Mouse (Mus musculus) kidney, embryonic 14.5 days (tissue): ENCODE measurements around the gene Pms2. TPM values are rescaled to one million over a fixed set of nuclear protein-coding genes. Genes with fewer than 3 reads are reported as not detected.

Source experiments
- ATAC-seq: fragments of 200-750 bp; cut with Nextera tagmentation; 2 replicates; pipeline ENCODE4 v1.8.0; 2017; ENCODE audit warnings: moderate number of reproducible peaks, mild to moderate bottlenecking, moderate TSS enrichment, moderate library complexity; ENCODE audit not compliant: low FRiP score, low TSS enrichment
- H3K27ac ChIP-seq: fragments of 300-500 bp; sonication (generic); 2 replicates; pipeline ENCODE4 v1.5.1; 2014; ENCODE audit warnings: low read depth, mild to moderate bottlenecking, low read length, moderate library complexity, mixed read lengths
- H3K27me3 ChIP-seq: fragments of 300-500 bp; sonication (generic); 2 replicates; pipeline ENCODE4 v1.6.1; 2014; ENCODE audit warnings: mild to moderate bottlenecking, low read length; ENCODE audit not compliant: control insufficient read depth, insufficient read depth
- H3K36me3 ChIP-seq: fragments of 300-500 bp; sonication (generic); 2 replicates; pipeline ENCODE4 v1.6.1; 2014; ENCODE audit warnings: low read length, mixed read lengths; ENCODE audit not compliant: control insufficient read depth, insufficient read depth
- H3K4me1 ChIP-seq: fragments of 300-500 bp; sonication (generic); 2 replicates; pipeline ENCODE4 v1.6.1; 2014; ENCODE audit warnings: low read length, mixed read lengths; ENCODE audit not compliant: control insufficient read depth, insufficient read depth
- H3K4me2 ChIP-seq: fragments of 300-500 bp; sonication (generic); replicated peaks from 2 replicates; pipeline ENCODE4 v1.6.1; 2014; ENCODE audit warnings: low read depth, mild to moderate bottlenecking, low read length
- H3K4me3 ChIP-seq: fragments of 300-500 bp; sonication (generic); 2 replicates; pipeline ENCODE4 v1.5.1; 2014; ENCODE audit warnings: mild to moderate bottlenecking, low read length
- H3K9ac ChIP-seq: fragments of 300-500 bp; sonication (generic); 2 replicates; pipeline ENCODE4 v1.6.1; 2014; ENCODE audit warnings: low read depth, mild to moderate bottlenecking, low read length, moderate library complexity
- H3K9me3 ChIP-seq: fragments of 300-500 bp; sonication (generic); 2 replicates; pipeline ENCODE4 v1.6.1; 2016; ENCODE audit warnings: low read length; ENCODE audit not compliant: control insufficient read depth
- WGBS: fragments of 180-500 bp; shearing (Covaris S2); extraction: QIAGEN DNeasy Blood & Tissue Kit; methylation state at CpG from one replicate; pipeline ENCODE4 v1.1.7; 2014; 5-methylcytosine and 5-hydroxymethylcytosine counted together
- polyA plus RNA-seq: library from polyadenylated mRNA; unstranded; fragments of >200 nt; fragmentation: Nextera tagmentation; extraction: Ambion mirVana; gene quantifications from 2 replicates; pipeline ENCODE4 v1.2.1, GENCODE M21; 2014

The Pms2 gene
- polyA plus RNA-seq = 27.2 and 37.5 TPM in 2 replicates

- WGBS = under 1% methylated on average over 70 of the region's 70 CpGs
These were observed at the start of gene Pms2, which contains the start of gene Aimp2 for GRCm38 (mm10) chr5:143909417-143910400. TSS of gene Pms2 (plus strand) at chr5:143909964. TSS of gene Aimp2 (minus strand) at chr5:143909847.

GRCm38 (mm10) chr5:143871547-143872169 is 38.1 kb upstream of the Pms2 start:
- ATAC-seq = no peak
- Histone ChIP-seq H3K9me3 (no peaks in the 10 kb centered on the region), H3K27me3 (no peaks in the 10 kb centered on the region), H3K4me3 (no peak overlapping the region), H3K36me3 (peaks cover 21% of the 10 kb centered on the region), H3K4me2 (no peak overlapping the region), H3K9ac (no peak overlapping the region), H3K27ac (no peak overlapping the region), H3K4me1 (no peaks in the 10 kb centered on the region)
- WGBS = 89% methylated on average over 11 of the region's 11 CpGs

More at GRCm38 (mm10) chr5:143909417-143910400, at the start of gene Pms2, which contains the start of gene Aimp2:
- H3K27me3 ChIP-seq = no peaks in the 10 kb centered on the region
- ATAC-seq = peak; percentile 98
- peaks cover 23% of the 10 kb centered on the region for H3K4me1 ChIP-seq
- no peaks in the 10 kb centered on the region for H3K9me3 ChIP-seq
- peak within 1 kb of the TSS; percentile 63 for H3K4me2 ChIP-seq
- H3K4me3 ChIP-seq = peak within 1 kb of the TSS; percentile 69
- peak within 1 kb of the TSS; percentile 70 for H3K9ac ChIP-seq
- peak within 1 kb of the TSS; percentile 85 for H3K27ac ChIP-seq
- H3K36me3 ChIP-seq = peaks cover 22% of the 10 kb centered on the region; the same call in 1 of the 2 replicates

GRCm38 (mm10) chr5:143874571-143874970 is 35.2 kb upstream of the Pms2 start:
- H3K4me2 ChIP-seq = no peak overlapping the region
- H3K36me3 ChIP-seq = peaks cover 42% of the 10 kb centered on the region
- H3K9me3 ChIP-seq = no peaks in the 10 kb centered on the region
- WGBS = 75% methylated on average over 4 of the region's 4 CpGs
- no peak overlapping the region for H3K27ac ChIP-seq
- no peaks in the 10 kb centered on the region for H3K4me1 ChIP-seq
- ATAC-seq = no peak
- no peak overlapping the region for H3K4me3 ChIP-seq
- H3K9ac ChIP-seq = no peak overlapping the region
- H3K27me3 ChIP-seq = no peaks in the 10 kb centered on the region

GRCm38 (mm10) chr5:143885274-143885673 is 24.5 kb upstream of the Pms2 start:
- ATAC-seq = no peak
- Histone ChIP-seq H3K4me3 (no peak overlapping the region), H3K9ac (no peak overlapping the region), H3K4me1 (no peaks in the 10 kb centered on the region), H3K9me3 (peaks cover 5% of the 10 kb centered on the region; the same call in 1 of the 2 replicates), H3K27me3 (no peaks in the 10 kb centered on the region), H3K27ac (no peak overlapping the region), H3K4me2 (no peak overlapping the region), H3K36me3 (peaks cover 93% of the 10 kb centered on the region)
- WGBS = 95% methylated on average over 3 of the region's 3 CpGs

- no peak overlapping the region for H3K9ac ChIP-seq
- no peak overlapping the region for H3K4me3 ChIP-seq
- H3K36me3 ChIP-seq = peaks cover 58% of the 10 kb centered on the region
- no peaks in the 10 kb centered on the region for H3K4me1 ChIP-seq
- H3K27ac ChIP-seq = no peak overlapping the region
- WGBS = 84% methylated on average over 6 of the region's 6 CpGs
- no peak overlapping the region for H3K4me2 ChIP-seq
- H3K27me3 ChIP-seq = no peaks in the 10 kb centered on the region
- no peak for ATAC-seq
- H3K9me3 ChIP-seq = peaks cover 4% of the 10 kb centered on the region; the same call in 1 of the 2 replicates
These were observed 19.0 kb upstream of the Pms2 start for GRCm38 (mm10) chr5:143890741-143891140.

GRCm38 (mm10) chr5:143892255-143892886 is 17.4 kb upstream of the Pms2 start:
- H3K9ac ChIP-seq = no peak overlapping the region
- no peak overlapping the region for H3K4me2 ChIP-seq
- WGBS = 71% methylated on average over 9 of the region's 9 CpGs
- peaks cover 51% of the 10 kb centered on the region for H3K36me3 ChIP-seq
- no peak overlapping the region for H3K4me3 ChIP-seq
- H3K9me3 ChIP-seq = no peaks in the 10 kb centered on the region
- no peak for ATAC-seq
- no peak overlapping the region for H3K27ac ChIP-seq
- H3K4me1 ChIP-seq = no peaks in the 10 kb centered on the region
- no peaks in the 10 kb centered on the region for H3K27me3 ChIP-seq

GRCm38 (mm10) chr5:143893396-143893795 is 16.4 kb upstream of the Pms2 start:
- Histone ChIP-seq H3K27me3 (no peaks in the 10 kb centered on the region), H3K9me3 (no peaks in the 10 kb centered on the region), H3K9ac (no peak overlapping the region), H3K4me1 (no peaks in the 10 kb centered on the region), H3K4me3 (no peak overlapping the region), H3K4me2 (no peak overlapping the region), H3K27ac (no peak overlapping the region), H3K36me3 (peaks cover 52% of the 10 kb centered on the region)
- ATAC-seq = no peak
- 73% methylated on average over 5 of the region's 5 CpGs for WGBS

- WGBS = 89% methylated on average over 14 of the region's 14 CpGs
- Histone ChIP-seq H3K27me3 (no peaks in the 10 kb centered on the region), H3K4me3 (no peak within 1 kb of the TSS), H3K9me3 (no peaks in the 10 kb centered on the region), H3K4me1 (no peaks in the 10 kb centered on the region), H3K36me3 (peaks cover 62% of the 10 kb centered on the region), H3K9ac (no peak within 1 kb of the TSS), H3K4me2 (no peak within 1 kb of the TSS), H3K27ac (no peak within 1 kb of the TSS)
- ATAC-seq = no peak
These were observed 12.0 kb upstream of the Pms2 start, which contains the start of gene Ankrd61 for GRCm38 (mm10) chr5:143897635-143898330. TSS of gene Ankrd61 (minus strand) at chr5:143897685.
